Mouse (Mus musculus) layer of hippocampus, adult 9-10 months (tissue): Measurements from ENCODE around the gene Lrrn2.

ENCODE experiments used
- DNase-seq: peaks from one replicate; pipeline ENCODE4 v3.0.0; 2022; ENCODE audit warnings: low spot score

The Lrrn2 gene

DNA sequence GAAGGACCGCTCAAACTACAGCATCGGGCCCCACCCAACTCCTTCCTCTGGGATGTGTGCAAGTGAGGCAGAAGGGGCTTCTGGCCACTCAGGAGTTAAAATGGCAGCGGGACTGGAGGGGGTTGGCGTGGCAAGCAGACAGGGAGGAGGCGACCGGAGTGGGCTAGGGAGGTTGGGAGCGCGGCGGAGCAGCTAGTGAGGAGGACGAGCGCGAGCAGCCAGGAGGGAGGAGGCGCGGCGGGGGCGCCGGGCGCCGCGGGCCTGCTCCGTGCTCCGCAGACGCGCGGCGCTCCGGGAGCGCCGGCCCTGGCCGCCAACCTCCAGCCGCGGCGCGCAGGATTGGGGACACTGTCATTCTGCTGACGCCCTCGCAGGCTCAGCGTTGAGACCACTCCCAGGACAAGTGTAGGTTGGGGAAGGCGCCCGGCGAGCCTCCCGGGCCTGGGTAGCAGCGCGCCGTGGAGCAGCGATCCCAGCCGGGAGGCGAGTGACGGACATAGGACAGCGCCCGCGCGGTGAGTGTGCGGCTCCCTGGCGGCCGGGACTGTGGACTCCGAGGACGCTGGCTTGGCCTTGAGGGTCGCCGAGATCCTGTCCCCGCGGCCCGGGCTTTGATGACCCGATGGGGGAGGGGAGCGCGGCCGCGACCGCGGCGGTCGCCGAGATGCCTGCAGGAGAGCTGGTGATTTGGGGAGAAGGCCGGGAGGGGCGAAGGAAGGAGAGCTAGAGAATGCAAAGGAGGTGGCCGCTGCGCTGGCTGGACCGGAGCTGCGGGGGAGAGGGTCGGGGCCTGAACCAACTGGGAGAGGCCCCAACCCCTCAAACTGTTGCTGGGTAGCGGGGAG is at the start of gene Lrrn2:
TSS of gene Lrrn2 (plus strand) at position 113 of the 845 bp plus-strand sequence.
- DNase-seq = no peak

DNA sequence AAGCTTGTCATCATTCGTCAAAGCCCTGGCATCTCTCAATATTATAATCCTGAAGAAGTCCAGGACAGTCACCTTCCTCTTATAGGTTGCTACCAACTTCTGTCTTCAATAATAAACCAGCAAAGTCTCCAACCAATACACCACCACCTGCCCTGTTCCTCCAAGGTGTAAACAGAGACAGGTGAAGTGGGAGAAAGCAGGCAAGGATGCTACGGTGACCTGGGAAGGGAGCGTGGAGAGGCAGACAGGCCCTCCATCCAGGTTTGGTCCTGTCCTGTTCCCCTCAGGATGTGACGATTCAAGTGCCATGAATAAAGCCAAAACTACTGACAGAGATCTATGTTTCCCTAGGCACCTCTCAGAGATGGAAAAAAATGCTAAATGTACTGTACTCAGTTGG is 48.1 kb upstream of the Lrrn2 start:
- DNase-seq = no peak

DNA sequence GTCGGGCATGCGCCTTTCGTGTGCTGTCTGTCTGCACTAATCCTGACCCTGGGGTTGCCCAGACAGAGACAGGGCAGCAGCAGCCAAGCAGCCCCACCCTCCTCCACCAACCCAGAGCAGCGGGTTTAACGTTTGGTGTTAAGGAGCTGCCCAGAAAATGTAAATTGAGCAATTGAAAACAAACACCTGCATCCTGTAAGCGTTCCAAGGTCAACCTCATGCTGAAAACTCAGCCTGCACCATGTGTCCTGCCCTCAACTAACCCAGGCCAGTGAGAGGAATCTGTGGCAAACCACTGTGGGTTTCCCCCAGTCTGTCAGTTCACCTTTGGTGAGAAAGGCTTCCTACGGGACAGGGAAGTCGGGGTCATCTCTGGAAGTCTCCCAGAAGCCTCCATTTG is 46.0 kb upstream of the Lrrn2 start:
- no peak for DNase-seq

DNA sequence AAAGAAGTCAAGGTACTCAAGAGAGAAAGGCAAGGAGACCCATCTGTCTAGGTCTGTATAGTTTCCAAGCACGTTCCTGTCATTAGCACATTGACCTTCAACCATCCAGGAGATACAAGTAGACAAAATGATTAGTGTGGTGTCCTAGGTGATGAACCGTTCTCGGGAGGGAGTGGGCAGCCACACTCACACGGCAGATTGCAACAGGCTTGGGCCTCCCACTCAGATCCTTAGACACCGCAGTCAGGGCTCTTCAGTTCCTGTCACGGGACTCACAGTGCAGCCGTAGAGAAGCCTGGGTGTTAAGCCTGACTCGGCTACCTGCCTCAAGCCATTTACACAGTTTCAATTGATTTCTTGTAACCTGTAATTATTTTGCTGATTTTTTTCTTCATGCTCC is 43.2 kb upstream of the Lrrn2 start:
- DNase-seq = no peak

DNA sequence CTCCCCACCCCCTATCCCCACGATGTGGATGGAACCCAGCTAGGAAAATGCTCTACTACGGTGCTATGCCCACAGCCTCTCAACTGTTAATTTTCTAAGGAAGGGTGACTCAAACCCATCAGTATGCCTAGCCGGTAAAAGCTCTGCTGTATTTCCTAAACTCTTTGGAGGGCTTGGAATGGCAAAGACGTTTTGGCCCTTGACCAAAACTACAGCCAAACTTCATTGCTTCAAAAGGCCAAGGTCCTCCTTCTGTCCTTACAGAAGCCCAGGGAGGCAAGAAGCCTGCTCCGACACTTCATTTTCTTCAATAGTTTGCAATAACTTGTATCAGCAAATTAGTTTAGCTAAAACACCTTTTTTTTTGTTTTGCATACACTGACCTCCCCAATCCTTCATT is 42.4 kb upstream of the Lrrn2 start:
- no peak for DNase-seq

DNA sequence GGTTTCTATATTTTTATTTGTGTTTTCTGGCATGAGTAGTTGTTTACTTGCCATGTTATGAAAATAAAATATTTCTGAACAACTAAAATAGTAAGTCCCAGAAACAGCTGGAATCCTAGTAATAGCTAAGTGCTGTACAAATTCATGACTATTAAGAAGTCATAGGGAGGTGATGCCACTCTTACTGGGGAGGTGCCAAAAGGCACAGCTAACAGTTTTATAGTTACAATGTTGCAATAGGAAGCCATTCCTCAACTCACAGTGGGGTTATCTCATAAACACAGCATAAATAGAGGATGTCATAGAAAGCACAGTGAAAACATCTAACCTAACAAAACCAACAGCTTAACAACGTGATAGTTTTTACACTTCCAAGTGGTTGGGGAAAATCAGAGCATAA is 41.7 kb upstream of the Lrrn2 start:
- no peak for DNase-seq

DNA sequence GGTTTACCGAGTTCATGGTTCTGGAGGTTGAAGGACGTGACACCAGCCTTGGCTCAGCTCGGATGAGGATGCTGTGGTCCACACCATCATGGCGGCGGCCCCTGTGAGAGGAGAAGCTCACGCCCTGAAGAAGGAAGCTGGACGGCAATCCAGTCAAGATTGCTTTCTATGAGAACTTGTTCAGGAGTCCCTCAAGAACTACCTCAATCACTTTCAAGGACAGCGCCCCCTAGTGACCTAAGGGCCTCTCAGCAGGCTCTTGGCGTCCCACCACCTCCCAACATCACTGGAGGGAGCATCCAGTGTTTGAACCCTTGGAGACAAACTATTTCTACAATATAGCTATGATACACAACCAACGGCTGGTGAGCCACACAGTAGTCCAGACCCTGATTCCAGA is 36.5 kb upstream of the Lrrn2 start:
- no peak for DNase-seq

DNA sequence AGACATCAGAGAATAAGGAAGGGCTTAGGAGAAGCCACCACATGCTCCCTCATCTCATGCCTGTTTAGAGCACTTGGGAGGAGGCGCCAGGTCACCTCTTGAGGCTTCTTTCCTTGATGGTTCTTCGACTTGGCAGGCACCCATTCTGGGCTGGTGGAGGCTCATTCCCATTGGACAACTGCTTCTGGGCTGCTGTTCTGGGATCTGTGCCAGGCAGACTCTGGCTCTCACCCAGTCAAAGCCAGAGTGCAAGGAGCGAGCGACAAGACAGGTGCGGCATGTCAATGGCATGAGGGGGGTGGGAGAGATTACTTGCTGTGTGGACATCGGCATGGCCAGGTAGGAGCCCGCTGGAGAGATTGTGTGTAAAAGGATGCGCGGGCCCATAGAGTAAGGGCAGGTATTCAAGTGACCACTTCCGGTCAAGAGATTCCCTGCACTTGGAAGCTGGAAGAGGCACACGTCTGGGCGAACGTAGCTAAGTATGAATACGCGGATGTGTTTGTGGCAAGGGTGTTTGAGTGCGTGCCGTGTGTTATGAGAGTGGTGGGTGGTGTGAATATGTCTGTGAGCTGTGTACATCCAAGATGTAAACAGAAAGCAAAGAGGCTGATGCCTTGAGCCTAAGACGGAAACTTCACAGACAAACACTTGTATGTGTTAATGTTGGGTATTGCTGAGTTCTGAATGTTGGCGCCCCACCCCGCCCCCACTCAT is 35.8 kb upstream of the Lrrn2 start:
- no peak for DNase-seq

DNA sequence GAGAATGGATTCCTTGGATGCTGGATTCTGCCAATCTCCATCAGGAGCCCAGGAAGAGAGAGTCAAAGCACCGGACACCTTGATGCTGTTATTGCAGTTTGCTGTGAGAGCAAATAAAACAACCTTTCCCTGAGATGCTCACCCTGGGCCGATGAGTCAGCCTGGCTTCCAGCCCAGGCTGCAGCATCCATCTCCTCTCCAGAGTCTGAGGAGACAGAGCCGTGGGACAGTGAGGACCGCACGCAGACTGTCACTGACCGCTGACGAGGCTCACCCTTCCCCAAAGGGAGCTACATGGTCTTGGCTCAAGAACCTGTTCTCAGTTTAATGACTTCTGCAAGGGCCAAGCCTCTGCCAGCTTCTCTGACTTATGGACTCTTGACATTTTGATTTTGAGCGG is 34.3 kb upstream of the Lrrn2 start:
- no peak for DNase-seq

DNA sequence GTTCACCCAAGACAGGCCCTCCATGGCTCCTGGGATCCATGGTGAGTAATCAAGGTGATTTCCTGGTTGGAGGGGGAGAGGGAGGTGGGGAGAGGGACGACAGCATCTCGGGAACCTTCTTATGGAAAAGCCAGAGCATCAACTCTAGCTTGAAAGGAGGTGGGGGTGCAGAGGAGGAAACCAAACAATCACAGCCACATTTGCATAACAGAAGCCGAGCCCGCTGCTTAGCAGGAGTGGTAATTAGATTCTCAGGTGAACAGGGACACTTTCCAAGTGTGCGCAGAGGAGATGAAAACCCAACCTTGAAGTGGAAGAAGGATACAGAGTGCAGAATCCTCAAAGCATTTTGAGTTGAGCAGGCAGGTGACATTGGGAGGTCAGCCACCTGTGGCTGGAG is 29.3 kb upstream of the Lrrn2 start:
- DNase-seq = no peak

DNA sequence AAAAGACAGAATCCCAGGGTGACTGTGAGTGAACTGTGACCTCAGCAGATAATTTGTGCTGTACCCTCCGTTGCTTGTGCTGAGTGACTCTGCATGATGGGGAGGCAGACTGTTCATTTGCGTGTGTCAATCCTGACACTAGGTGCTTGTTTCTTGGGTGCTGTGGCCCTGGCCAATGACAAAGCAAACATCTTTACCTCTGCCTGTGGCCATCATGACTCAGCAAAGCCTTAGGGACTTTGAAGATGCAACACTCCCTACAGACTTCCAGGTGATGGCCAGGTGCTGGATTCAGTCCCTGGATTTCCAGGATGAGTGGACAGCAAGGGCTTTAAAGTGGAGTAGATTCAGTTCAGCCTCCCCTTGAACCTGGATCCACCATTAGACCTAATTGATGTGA is 28.8 kb upstream of the Lrrn2 start:
- DNase-seq = no peak

DNA sequence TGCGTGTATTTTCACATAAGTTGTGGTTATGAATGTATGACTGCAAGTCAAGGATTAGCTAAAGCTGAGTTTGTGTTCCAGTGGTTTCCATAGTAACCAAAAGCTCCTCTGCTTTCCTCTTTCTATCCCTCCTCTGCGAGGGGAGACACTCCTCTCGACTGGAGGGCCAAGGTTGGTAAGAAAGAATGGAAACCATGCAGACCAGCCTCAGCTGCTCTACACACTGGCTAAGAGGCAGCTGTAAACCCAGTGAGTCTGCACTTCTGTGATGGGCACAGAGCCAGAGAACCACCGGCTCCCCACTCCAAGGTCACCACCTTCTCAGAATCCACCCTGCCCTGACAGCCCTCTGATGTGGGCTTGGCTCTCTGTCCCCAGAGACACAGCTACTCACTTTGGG is 28.3 kb upstream of the Lrrn2 start:
- no peak for DNase-seq

DNA sequence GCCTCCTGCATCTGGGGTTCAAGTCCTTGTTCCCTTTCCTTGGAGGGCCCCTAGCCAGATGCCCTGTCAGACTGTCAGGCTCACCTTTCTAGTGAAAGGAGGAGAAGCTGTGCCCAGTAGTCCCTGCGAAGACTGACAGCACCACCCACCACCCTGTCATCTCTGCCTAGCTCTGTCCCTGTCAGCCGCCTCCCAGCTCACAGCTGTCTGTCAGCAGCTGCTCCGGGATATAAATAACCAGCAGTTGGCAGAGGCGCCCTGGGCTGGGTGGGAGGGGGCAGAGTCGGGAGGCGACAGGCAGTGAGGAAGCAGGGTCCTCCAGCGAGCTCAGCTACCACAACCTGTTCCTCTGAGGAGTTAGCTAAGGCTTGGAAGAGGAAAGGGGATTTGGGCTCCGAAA is 26.8 kb upstream of the Lrrn2 start:
- DNase-seq = no peak

DNA sequence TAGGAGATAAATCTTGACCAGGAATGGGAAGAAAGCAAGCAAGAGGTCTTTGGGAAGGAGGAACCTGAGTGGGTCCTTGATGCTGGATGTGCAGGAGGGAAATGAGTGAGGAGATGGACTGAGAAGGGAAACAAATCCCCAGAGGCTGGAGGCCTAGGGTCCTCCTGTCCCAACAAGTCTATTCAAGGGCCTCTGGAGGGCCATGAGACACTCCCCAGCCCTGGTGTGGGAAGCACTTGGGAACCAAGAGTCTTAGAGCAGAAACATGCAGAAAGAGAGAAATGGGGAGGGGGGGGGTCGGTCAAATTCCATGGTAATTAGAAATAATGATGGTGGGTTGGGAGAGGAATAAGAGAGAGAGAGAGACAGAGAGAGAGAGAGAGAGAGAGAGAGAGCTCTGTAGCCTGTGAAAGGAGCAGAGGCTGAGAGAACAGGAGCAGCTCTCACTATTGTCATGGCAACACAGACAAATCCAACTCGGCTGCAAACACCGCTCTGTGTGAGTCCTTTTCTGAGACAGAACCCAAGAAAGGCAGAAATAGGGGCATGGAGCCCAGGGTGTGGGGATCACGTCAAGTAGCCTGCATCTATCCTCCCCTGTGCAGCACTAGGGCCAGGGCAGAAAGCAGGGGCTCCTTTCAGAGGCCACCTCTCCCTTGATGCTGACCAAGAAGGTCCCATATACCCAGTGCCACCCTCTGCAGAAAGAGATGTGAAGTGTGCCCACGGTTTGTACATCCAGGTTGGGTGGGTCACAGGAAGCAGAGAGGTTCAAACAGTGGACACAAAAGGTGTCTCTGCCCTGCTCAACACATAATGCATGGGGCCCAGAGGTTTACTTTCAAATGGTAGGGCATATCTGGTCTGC is 21.3 kb upstream of the Lrrn2 start:
- no peak for DNase-seq

DNA sequence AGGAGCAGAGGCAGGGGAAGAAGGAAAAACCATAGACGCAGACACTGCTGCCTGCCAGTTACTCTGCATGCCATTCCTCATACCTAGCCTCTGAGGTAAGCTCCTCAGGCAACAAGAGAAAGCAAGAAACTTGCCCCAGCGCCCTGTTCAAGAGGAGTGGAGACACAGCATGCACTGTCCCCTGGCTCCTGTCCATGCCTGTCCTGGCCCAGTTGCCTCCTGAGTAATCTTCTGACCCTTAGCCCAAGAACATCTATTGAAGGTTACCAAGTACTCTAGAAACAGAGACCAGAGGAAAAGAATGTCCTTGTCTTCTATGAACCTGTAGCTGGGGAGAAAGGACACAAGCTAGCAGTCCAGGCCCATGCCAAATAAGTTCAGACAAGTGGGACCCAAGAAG is 15.9 kb upstream of the Lrrn2 start:
- DNase-seq = no peak

DNA sequence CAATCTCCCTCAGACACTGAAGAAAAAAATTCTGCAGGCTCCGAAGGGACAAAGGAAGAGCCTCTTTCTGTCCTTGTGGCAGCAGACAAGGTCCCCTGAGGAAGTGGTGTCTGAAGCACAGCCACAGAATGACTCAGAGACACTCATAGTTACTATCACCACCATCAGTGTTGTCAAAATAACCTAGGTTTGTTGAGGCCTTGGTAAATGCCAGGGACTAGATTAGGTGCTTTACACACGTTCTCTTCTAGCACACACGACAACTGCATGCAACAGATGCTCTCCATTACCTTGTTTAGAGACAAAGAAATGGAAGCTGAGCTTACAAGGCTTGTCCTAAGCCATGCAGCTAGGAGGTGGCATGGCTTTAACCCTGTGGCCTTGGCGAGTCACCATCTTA is 14.5 kb upstream of the Lrrn2 start:
- DNase-seq = no peak

DNA sequence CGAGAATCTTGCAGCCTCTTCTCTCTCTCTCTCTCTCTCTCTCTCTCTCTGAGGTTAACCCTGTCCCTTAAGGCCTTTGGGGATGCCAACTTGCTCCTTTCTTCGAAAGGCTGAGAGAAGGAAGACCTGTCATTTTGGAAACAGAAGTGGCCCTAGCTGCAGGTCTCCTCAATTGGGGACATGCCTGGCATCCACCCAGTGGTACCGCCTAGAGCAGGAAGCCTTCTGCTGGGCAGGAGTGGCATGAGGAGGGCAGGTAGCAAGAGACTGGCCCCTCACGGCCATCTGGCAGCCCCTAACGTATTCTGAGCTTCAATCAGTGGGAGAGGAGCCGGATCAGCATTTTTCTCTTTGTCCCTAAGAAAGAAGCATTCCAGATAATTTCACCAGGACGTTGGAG is 9.7 kb upstream of the Lrrn2 start:
- no peak for DNase-seq

DNA sequence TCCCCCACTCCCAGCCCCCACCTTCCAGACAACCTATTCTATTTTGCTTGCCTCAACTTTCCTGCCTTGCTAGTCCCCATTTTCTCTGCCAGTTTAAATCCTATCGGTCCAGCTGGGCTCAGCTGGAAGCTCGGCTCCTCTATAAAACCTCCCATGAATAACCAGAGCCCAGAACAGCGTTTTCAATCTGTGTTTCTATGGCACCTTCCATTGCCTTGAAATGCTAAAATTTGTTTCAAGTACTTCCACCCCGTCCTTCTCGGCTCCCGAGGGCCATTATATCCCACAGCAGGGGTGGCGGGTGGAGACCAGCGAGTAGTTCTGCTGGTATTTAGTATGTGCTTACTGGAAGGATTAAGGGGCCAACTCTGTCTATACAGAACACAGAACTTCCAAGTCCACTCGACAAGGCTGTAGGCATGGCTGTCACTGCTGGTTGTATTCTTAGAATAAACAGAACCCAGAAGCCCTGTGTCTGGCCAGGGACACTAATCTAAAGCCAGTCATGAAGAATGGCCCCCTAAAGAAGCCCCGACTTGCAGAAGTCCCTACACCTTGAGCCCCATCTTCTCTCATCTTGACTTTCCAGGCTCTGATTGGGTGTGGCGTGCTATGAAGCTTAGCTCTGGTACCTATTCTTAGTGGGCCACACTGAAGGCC is 992 bp upstream of the Lrrn2 start:
- no peak for DNase-seq

DNA sequence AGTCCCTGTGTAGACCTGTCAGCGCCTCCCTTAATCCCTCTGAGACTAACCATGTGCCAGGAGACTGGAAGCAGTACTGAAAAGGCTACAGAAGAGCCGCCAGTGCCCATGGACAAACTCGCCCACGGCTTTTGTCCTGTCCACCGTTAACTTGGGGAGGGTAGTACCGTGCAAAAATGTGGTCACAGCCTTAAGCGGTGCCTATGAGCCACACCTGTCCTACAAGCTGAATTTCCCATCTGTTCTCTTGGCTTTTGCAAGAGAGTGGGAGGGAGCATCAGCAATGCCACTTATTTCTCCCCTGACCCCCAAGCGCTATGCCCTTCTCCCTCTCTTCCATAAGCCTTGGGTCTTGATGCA is 292 bp upstream of the Lrrn2 start:
- DNase-seq = no peak

DNA sequence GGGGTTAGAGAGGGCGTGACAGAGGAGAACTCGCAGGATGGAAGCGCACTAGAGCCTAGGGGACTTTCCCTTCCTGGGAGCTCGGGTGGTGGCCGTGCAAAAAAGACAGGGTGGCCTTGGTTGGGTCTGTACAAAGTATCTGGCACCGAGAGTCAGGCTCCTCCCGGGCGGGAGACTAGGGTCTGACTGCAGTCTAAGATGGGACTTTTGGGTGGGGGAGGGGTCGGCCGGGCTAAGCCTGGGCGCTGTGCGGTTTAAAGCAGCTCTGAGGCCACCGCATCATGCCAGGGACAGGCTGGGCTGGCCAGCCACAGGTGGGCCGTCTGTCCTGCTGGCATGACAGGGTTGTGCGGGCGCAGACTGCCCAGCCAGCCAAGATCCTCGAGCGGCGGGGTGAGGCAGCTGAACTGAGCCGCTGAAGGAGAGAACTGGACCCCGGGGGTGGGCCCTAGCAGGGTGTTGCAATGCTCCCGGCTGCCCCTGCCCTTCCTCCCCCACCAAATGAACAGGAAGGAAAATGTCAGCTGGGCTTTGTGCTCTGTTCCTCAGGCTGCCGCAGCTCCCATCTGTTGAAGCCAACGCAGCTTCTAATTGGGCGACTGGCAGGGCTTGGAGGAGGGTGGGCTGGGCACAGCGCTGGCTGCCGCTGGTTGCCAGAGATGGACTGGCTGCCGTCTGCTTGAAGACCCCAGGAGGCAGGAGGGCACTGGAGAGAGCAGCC is 1.1 kb downstream of the Lrrn2 start:
- DNase-seq = no peak

DNA sequence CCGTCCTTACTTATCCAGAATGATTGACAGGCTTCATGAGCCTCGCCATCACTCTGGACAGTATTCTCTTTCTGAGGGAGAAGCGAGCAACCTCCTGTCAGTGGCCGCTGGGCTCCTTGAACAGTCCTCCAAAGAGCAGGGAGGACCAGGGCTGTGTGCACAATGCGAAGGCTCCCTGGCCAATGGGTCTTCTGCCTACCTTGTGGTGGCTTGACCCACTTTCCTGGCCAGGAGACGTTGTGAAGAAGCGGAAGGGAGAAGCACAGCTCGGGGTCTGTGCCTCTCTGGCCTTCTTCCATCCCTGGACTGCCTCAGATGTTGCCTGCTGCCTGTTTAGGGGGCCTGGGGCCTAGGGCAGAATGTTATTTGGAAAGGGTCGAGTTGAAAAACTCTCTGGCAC is 1.8 kb downstream of the Lrrn2 start:
- DNase-seq = no peak

DNA sequence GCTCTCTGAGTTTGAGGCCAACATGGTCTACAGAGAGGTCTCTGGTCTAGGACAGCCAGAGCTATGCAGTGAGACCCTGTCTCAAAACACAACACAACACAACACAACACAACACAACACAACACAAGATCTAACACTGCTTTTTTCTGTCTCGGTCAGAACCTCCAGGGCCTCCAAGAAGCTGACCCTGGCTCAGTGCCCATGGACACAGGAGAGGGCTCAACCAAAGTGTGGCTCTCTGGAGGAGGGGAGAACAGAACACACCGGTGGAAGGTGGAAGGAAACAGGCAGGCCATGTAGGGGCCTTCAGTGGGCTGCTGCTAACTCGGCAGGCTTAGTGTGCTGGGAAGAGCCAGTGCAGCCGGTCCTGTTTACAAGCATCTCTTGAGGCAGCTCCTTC is 5.6 kb downstream of the Lrrn2 start:
- no peak for DNase-seq
